Mouse (Mus musculus) ES-E14 (cell line): ENCODE measurements at regions not wholly inside any gene's neighbourhood (a gene's known extent, or its start where the extent isn't known, plus 50 kb on each side); places are given as distances from the start of the nearest gene placed in this dataset.

ENCODE experiments used
- CHD2 ChIP-seq: IDR thresholded peaks from 2 replicates; pipeline ENCODE4 v1.6.1; 2014; ENCODE audit warnings: mild to moderate bottlenecking, low read depth, low read length, inconsistent platforms
- MAFK ChIP-seq: IDR thresholded peaks from 2 replicates; pipeline ENCODE4 v1.6.1; 2014; ENCODE audit warnings: mild to moderate bottlenecking, low read depth, low read length, inconsistent platforms; ENCODE audit not compliant: insufficient read depth
- ZC3H11A ChIP-seq: IDR thresholded peaks from 2 replicates; pipeline ENCODE4 v1.6.1; 2012; ENCODE audit warnings: low read depth, mild to moderate bottlenecking, inconsistent platforms, low read length, borderline replicate concordance
- ZNF384 ChIP-seq: IDR thresholded peaks from 2 replicates; pipeline ENCODE4 v1.6.1; 2012; ENCODE audit warnings: low read depth, low read length, inconsistent platforms

GRCm38 (mm10) chr15:49653728-49654127 is 4231.0 kb upstream of the Gm7489 start:
- TF ChIP-seq CHD2 (no peak), ZC3H11A (no peak), ZNF384 (no peak), MAFK (no peak)
